Mouse (Mus musculus) heart, embryonic 13.5 days (tissue): ENCODE data around the gene Slc1a1. TPM values are rescaled to one million over a fixed set of nuclear protein-coding genes. Genes with fewer than 3 reads are reported as not detected.

ENCODE experiments used
- ATAC-seq: fragments of 200-750 bp; cut with Nextera tagmentation; 2 replicates; pipeline ENCODE4 v1.8.0; 2017; ENCODE audit warnings: moderate TSS enrichment; ENCODE audit not compliant: insufficient number of reproducible peaks, low FRiP score, low TSS enrichment; ENCODE audit errors: extremely low read depth
- H3K27ac ChIP-seq: fragments of 300-500 bp; sonication (generic); replicated peaks from 2 replicates; pipeline ENCODE4 v1.5.1; 2015; ENCODE audit warnings: moderate library complexity, mild to moderate bottlenecking, inconsistent platforms
- H3K27me3 ChIP-seq: fragments of 300-500 bp; sonication (generic); replicated peaks from 2 replicates; pipeline ENCODE4 v1.6.1; 2015; ENCODE audit warnings: mild to moderate bottlenecking, inconsistent platforms
- H3K36me3 ChIP-seq: fragments of 300-500 bp; sonication (generic); 2 replicates; pipeline ENCODE4 v1.6.1; 2015; ENCODE audit warnings: mild to moderate bottlenecking, inconsistent platforms
- H3K4me1 ChIP-seq: fragments of 300-500 bp; sonication (generic); 2 replicates; pipeline ENCODE4 v1.6.1; 2015; ENCODE audit warnings: inconsistent platforms
- H3K4me2 ChIP-seq: fragments of 300-500 bp; sonication (generic); 2 replicates; pipeline ENCODE4 v1.6.1; 2015; ENCODE audit warnings: inconsistent platforms, mild to moderate bottlenecking, moderate library complexity
- H3K4me3 ChIP-seq: fragments of 300-500 bp; sonication (generic); 2 replicates; pipeline ENCODE4 v1.5.1; 2015; ENCODE audit warnings: moderate library complexity, mild to moderate bottlenecking, inconsistent platforms
- H3K9ac ChIP-seq: fragments of 300-500 bp; sonication (generic); 2 replicates; pipeline ENCODE4 v1.6.1; 2015; ENCODE audit warnings: inconsistent platforms, mild to moderate bottlenecking, moderate library complexity
- H3K9me3 ChIP-seq: fragments of 300-500 bp; sonication (generic); 2 replicates; pipeline ENCODE4 v1.6.1; 2016; ENCODE audit warnings: inconsistent platforms
- WGBS: fragments of 180-500 bp; shearing (Covaris S2); methylation state at CpG from one replicate; pipeline ENCODE4 v1.1.7; 2015; ENCODE audit warnings: mixed read lengths; 5-methylcytosine and 5-hydroxymethylcytosine counted together
- polyA plus RNA-seq: library from polyadenylated mRNA; unstranded; fragments of >200 nt; fragmentation: Nextera tagmentation; extraction: Ambion mirVana; gene quantifications from 2 replicates; pipeline ENCODE4 v1.2.1, GENCODE M21; 2015

Gene Slc1a1
- polyA plus RNA-seq, 1 experiment from 2014 or later = 1.5 TPM

DNA sequence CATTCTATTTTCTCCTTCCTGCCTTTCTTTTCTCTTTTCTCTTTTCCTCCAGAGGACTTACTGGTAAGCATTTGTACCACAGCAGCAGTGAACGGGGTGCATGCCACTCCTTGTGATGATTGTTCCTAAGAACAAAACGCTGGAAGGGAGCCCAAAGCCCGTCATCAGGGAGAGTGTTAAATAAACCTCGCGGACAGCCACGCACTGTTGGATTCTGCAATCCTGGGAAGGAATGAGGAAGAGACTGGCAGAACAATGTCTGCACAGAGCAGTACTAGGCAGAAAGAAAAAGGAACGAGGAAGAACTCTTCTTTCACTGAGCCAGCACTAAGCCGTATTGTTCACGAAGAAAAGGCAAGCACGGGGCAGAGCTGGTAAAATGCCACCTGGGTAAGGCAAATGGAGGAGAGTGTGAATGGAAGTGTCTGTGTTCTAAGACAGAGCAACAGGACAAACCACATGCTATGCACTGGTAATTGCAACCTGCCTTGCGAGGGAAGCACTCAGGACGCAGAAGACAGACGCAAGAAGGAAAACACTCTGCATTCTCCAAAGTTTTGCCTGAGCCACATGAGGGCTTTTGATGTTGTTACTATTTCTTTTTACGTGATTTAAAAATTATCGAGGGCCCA lies 7.0 kb upstream of the Slc1a1 start:
- Histone ChIP-seq H3K4me1 (peaks cover 16% of the 10 kb centered on the region), H3K9ac (peak overlapping the region; percentile 60), H3K4me3 (peak overlapping the region; percentile 29; the same call in 1 of the 2 replicates), H3K27me3 (peaks cover 10% of the 10 kb centered on the region), H3K4me2 (peak overlapping the region; percentile 62), H3K9me3 (peaks cover 7% of the 10 kb centered on the region; the same call in 1 of the 2 replicates), H3K27ac (peak overlapping the region; percentile 85), H3K36me3 (no peaks in the 10 kb centered on the region)
- peak; percentile 61; the same call in 1 of the 2 replicates for ATAC-seq
- WGBS = 32% methylated on average over 15 of the region's 15 CpGs

DNA sequence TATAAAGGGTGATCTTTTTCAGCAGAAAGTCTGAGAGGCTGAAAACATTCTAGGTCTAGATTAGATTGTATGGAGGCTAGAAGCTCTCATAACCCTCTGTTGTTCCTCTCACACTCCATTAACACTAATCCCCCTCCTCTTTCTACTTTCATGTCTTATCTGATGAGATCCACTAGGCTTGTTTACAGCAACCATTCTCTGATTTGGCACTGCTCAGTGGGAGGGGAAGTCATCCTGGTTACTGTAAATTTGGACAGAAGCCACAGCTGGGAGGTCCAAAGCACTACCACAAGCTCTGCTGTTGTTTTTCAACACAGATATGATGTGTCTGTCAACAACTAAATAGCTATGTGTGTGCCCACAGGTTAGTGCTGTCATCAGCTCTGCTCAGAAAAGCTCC lies 3.5 kb upstream of the Slc1a1 start:
- H3K4me2 ChIP-seq = no peak overlapping the region
- H3K9ac ChIP-seq = no peak overlapping the region
- H3K4me3 ChIP-seq = no peak overlapping the region
- no peak for ATAC-seq
- peaks cover 26% of the 10 kb centered on the region for H3K4me1 ChIP-seq
- peaks cover 38% of the 10 kb centered on the region for H3K27me3 ChIP-seq
- no peaks in the 10 kb centered on the region for H3K36me3 ChIP-seq
- H3K27ac ChIP-seq = no peak overlapping the region
- peaks cover 7% of the 10 kb centered on the region; the same call in 1 of the 2 replicates for H3K9me3 ChIP-seq

DNA sequence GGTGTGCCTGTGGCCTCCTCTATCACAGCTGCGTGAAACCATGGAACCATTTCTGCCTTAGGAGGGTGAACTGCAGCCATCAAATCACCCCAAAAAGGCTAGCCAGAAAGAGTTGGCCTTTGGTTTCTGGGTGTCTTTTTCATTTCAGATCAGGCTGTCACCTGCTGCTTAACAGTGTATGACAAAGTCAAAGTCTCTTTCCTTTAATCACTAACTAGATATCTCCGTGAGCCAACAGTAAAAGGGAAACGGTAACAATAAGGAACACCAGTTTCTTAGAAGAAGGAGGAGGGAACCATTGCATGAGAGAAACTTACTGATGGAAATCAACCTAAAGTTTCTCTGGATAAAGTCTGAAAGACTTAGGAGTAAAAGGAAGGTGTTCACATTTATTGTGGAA lies 2.2 kb upstream of the Slc1a1 start:
- 84% methylated on average over 3 of the region's 3 CpGs for WGBS
- ATAC-seq = no peak
- peaks cover 7% of the 10 kb centered on the region; the same call in 1 of the 2 replicates for H3K9me3 ChIP-seq
- no peaks in the 10 kb centered on the region for H3K36me3 ChIP-seq
- no peak overlapping the region for H3K27ac ChIP-seq
- H3K4me1 ChIP-seq = peaks cover 20% of the 10 kb centered on the region
- H3K27me3 ChIP-seq = peaks cover 51% of the 10 kb centered on the region
- no peak overlapping the region for H3K9ac ChIP-seq
- no peak overlapping the region for H3K4me3 ChIP-seq
- no peak overlapping the region for H3K4me2 ChIP-seq

DNA sequence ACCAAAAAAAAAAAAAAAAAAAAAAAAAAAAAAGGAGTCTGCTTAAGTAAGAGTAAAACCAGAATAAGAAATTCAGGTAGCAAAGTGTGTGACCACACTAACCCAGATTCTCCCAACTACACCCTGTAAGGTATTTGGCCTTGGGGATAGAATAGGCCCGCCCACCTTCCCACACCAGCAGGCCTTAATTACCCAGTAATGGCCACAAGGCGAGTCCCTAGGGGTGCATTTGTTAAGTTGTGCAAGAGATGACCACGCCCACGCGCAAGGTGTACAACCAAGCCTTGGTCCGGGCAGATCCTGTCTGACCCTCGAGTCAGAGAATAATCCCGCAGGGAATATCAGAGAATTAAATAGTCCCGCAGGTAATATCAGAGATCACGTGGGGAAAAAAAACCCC lies 461 bp upstream of the Slc1a1 start:
- WGBS = 9% methylated on average over 10 of the region's 10 CpGs

DNA sequence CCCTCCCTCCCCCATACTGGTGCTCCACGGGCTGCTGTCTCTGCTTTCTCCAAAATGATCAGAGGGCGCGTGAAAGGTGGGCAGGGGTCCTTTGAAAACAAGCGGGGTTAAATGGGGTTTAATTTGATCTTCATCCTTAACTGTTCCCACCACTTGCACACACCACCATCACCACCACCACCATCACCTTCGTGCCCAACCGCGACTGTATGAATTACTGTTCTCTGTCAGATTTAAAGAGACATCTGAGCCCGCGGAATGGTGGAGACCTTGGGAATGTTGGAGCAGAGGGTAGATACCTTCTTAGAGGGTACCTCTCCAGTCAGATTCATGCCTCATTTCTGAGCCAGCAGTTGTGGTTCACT lies 633 bp downstream of the Slc1a1 start:
- Histone ChIP-seq H3K4me2 (peak overlapping the region; percentile 97), H3K4me3 (peak overlapping the region; percentile 68), H3K4me1 (peaks cover 24% of the 10 kb centered on the region), H3K27ac (no peak overlapping the region), H3K36me3 (no peaks in the 10 kb centered on the region), H3K9ac (peak overlapping the region; percentile 77), H3K9me3 (peaks cover 7% of the 10 kb centered on the region; the same call in 1 of the 2 replicates), H3K27me3 (peaks cover 52% of the 10 kb centered on the region)
- 10% methylated on average over 9 of the region's 9 CpGs for WGBS
- ATAC-seq = no peak

More for the DNA sequence above, 461 bp upstream of the Slc1a1 start:
- H3K4me3 ChIP-seq = peak overlapping the region; percentile 68
- peak overlapping the region; percentile 97 for H3K4me2 ChIP-seq
- no peaks in the 10 kb centered on the region for H3K36me3 ChIP-seq
- peak overlapping the region; percentile 77 for H3K9ac ChIP-seq
- H3K27me3 ChIP-seq = peaks cover 52% of the 10 kb centered on the region
- H3K4me1 ChIP-seq = peaks cover 16% of the 10 kb centered on the region
- no peak overlapping the region for H3K27ac ChIP-seq
- no peak for ATAC-seq
- peaks cover 7% of the 10 kb centered on the region; the same call in 1 of the 2 replicates for H3K9me3 ChIP-seq

DNA sequence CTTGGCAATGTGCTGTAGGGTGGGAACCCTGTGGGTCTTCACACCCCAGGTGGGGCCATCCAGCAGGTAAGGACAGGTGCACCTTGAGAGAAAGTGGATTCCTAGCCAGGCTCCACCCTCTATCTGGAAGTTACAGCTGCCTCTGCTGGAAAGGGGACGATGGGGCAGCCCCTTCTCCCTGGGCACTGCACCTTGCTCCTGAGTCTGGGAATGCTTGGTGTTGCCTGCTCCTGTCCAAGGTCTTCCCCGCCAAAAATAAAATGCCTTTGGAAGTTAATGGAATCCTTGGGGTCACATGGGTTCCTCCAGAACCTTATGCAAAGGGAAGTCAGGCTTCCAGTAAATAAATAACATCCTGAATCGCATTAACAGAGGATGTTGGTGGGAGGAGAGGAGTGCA lies 1.3 kb downstream of the Slc1a1 start:
- 55% methylated on average over 3 of the region's 3 CpGs for WGBS
- H3K27ac ChIP-seq = no peak overlapping the region
- peaks cover 52% of the 10 kb centered on the region for H3K27me3 ChIP-seq
- peaks cover 2% of the 10 kb centered on the region; the same call in 1 of the 2 replicates for H3K9me3 ChIP-seq
- H3K4me2 ChIP-seq = no peak overlapping the region
- no peak overlapping the region for H3K4me3 ChIP-seq
- no peak for ATAC-seq
- H3K9ac ChIP-seq = no peak overlapping the region
- H3K36me3 ChIP-seq = no peaks in the 10 kb centered on the region
- H3K4me1 ChIP-seq = peaks cover 24% of the 10 kb centered on the region

DNA sequence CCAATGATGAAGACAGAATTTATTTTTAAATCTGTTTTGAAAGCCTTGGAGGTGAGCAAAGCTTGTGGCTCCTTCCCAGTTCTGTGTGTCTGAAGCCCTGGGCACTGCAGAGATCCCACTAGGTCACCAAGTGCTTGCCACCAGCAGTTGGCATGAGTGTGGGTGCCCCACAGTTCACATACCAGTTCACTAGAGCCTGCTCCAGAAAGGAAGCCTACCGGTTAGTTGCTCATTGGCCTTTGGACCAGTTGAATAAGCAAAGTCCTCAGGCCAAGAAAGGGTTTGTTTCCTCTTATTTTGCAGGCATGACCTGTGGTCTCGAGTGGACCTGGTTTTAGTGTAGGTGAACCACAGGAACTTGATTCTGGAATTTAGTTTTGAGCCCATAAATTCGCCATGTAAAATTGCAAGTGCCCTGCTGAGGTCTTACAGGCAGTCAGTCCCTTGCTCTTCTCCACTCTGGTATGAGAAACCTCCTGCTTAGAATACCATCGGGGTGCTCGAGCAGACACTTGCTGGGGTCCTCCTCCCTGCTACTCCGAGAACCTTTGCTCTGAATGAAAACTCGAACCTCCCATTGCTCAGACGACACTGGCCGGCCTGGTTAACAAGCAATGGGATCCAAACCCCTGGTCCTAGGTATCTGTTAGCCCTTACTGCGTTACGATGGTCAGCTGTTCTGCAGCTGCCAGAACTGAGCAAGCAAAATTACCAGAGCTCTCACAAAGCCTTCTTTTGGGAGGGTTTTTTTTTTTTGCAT lies 2.0 kb downstream of the Slc1a1 start:
- no peak for ATAC-seq

DNA sequence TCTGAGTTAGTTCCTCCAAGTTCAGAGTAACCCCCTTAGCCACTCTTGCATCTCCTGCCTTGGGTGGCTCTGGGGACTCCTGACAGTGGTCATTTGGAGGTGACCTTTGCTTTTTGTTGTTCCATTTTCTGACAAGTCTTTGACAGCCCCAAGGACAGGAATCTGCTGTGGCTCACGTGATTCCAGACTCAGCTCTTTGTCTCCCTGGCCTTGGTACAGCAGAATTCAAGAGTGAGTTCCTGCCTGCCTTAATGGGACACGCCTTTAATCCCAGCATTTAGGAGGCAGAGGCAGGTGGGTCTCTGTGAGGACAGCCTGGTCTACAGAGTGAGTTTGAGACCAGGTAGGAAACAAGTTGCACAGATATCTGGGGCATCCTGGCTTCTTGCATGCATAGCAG lies 3.9 kb downstream of the Slc1a1 start:
- Histone ChIP-seq H3K36me3 (no peaks in the 10 kb centered on the region), H3K27ac (no peak overlapping the region), H3K4me2 (no peak overlapping the region), H3K27me3 (peaks cover 38% of the 10 kb centered on the region), H3K9ac (no peak overlapping the region), H3K9me3 (no peaks in the 10 kb centered on the region), H3K4me1 (peaks cover 24% of the 10 kb centered on the region), H3K4me3 (no peak overlapping the region)
- no peak for ATAC-seq
- WGBS = 53% methylated on average over 2 of the region's 2 CpGs

More for the DNA sequence above, 2.0 kb downstream of the Slc1a1 start:
- peaks cover 24% of the 10 kb centered on the region for H3K4me1 ChIP-seq
- H3K36me3 ChIP-seq = no peaks in the 10 kb centered on the region
- H3K9ac ChIP-seq = no peak overlapping the region
- H3K4me2 ChIP-seq = no peak overlapping the region
- 72% methylated on average over 11 of the region's 11 CpGs for WGBS
- H3K27me3 ChIP-seq = peaks cover 52% of the 10 kb centered on the region
- no peak overlapping the region for H3K27ac ChIP-seq
- H3K4me3 ChIP-seq = no peak overlapping the region
- no peaks in the 10 kb centered on the region for H3K9me3 ChIP-seq

DNA sequence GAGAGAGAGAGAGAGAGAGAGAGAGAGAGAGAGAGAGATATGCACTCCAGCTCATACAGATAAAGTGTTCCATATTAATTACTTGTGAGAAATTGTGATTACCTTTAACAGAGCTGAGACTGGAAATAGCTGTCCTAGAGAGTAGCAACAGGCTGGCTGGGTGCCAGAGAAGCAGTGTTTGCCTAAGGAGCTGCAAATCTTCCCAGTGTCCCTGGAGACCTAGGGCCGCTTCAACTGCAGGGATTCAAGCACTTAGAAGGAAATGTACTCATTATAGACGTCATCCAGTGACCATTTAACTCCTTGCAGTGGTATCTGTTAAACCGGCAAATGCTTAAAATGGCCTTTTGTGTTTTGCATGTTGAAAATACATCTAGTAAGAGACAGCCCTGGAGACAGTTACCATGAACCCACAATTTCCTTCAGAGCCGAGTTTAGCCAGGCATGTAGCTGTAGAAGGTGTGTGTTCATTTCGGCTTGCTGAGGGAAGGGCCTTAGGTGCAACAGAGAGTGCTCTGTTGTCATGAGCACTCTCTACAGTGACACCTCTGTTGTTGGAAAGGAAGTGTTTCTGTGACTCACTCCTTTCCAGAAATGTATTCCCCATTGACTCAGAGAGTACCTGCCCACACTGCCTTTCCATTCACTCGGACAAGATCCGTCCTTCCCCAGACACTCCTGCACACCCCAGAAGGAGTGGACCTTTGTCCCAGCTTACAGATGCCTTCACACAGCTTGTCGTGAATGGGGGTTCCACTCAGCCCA lies 10.3 kb downstream of the Slc1a1 start:
- no peaks in the 10 kb centered on the region for H3K36me3 ChIP-seq
- no peak overlapping the region for H3K4me3 ChIP-seq
- 47% methylated on average over 8 of the region's 8 CpGs for WGBS
- no peak for ATAC-seq
- no peaks in the 10 kb centered on the region for H3K9me3 ChIP-seq
- H3K27ac ChIP-seq = no peak overlapping the region
- H3K27me3 ChIP-seq = no peaks in the 10 kb centered on the region
- no peak overlapping the region for H3K9ac ChIP-seq
- H3K4me1 ChIP-seq = peaks cover 10% of the 10 kb centered on the region
- H3K4me2 ChIP-seq = no peak overlapping the region

DNA sequence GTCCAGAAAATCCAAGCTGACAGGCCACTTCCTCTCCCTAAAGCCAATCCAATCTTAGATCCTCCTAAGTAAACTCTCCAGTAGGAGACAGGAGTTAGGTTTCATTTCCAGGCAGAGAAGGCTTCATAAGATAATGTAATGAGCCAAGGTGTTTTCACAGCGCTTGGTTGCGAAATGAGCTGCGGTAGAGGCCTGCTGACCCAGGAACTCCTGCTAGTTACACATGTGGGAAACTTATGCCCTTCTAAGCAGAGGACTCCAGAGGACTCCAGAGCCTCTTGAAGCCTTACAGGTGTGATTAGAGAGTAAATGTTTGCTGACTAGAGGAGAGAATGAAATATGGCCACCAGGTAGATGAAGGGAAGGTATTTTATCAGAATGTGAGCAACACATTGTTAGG lies 15.7 kb downstream of the Slc1a1 start:
- no peak overlapping the region for H3K27ac ChIP-seq
- ATAC-seq = no peak

DNA sequence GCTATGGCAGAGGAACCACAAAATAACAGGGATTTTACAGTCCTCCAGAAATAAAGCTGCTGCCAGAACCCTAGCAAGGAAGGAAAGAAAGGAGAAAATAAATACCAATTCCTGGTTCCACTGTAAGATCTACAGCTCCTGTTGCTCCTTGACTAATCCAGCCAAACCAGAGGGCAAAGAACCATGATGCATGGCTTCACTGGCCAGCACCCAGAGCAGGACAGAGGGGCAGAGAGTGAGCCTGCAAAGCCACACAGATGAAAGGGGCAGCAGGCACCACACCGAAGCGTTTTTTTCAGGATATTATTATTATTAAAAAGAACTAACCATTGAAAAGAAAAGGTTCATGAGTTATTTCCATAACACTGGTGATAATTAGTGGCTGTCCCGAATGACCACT lies 17.2 kb downstream of the Slc1a1 start:
- WGBS = 76% methylated on average over 3 of the region's 3 CpGs
- no peak overlapping the region for H3K27ac ChIP-seq
- no peak overlapping the region for H3K9ac ChIP-seq
- no peak overlapping the region for H3K4me2 ChIP-seq
- H3K4me3 ChIP-seq = no peak overlapping the region
- no peaks in the 10 kb centered on the region for H3K36me3 ChIP-seq
- no peaks in the 10 kb centered on the region for H3K9me3 ChIP-seq
- no peaks in the 10 kb centered on the region for H3K4me1 ChIP-seq
- ATAC-seq = no peak
- H3K27me3 ChIP-seq = no peaks in the 10 kb centered on the region

More for the DNA sequence above, 15.7 kb downstream of the Slc1a1 start:
- no peak overlapping the region for H3K4me2 ChIP-seq
- no peaks in the 10 kb centered on the region for H3K9me3 ChIP-seq
- H3K27me3 ChIP-seq = no peaks in the 10 kb centered on the region
- H3K4me1 ChIP-seq = no peaks in the 10 kb centered on the region
- 80% methylated on average over 3 of the region's 3 CpGs for WGBS
- H3K36me3 ChIP-seq = no peaks in the 10 kb centered on the region
- H3K9ac ChIP-seq = no peak overlapping the region
- no peak overlapping the region for H3K4me3 ChIP-seq
